Mouse (Mus musculus): ENCODE measurements around the gene Gimap7. TPM values are rescaled to one million over a fixed set of nuclear protein-coding genes. Genes with fewer than 3 reads are reported as not detected.

Gene Gimap7
- total RNA-seq, 2 experiments from 2014 or later, result not detected

DNA sequence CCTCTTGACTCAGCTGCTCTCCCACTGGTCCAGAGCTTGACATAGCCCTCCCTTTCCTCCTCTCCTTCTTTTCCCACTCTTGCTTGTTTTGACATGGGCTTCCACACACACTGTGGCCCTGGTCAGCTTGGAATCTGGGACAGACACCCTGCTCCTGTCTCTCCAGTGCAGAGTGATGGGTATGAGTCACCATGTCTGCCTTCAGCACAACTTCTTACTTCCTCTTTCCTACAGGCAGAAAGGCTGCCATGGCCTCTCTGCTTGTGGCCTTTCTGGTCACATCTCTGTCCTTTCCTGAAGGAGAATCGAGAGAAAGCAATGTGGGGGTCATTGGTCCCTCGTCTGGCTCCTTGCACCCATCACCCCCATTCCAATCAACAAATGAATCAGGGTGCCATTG lies 31.3 kb upstream of the Gimap7 start:
- intact Hi-C loops (cut with DNase I), result no loop called here
- no peak for DNase-seq (ENCODE audit: low spot score in 2 of 2)

DNA sequence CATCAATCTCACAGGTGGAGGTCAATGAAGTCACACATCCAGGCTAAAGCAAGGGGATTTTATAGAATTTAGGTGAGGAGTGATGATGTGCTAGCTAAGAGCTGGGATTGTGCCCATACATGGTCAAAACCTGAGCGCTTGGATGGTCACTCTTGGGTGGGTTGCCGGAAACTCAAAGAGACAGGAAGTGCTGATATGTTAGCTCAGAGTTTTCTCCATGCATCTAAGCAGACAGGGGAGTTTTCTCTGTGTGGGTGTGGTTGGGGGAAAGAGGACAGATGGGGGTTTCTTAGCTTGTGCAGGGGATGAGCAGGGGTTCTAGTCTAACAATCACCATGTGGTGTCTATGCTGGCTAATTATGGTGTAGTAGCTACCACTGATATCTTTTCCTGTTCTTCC lies 29.1 kb upstream of the Gimap7 start:
- intact Hi-C loops (cut with DNase I), result no loop called here
- DNase-seq (ENCODE audit: low spot score in 2 of 2), result no peak

DNA sequence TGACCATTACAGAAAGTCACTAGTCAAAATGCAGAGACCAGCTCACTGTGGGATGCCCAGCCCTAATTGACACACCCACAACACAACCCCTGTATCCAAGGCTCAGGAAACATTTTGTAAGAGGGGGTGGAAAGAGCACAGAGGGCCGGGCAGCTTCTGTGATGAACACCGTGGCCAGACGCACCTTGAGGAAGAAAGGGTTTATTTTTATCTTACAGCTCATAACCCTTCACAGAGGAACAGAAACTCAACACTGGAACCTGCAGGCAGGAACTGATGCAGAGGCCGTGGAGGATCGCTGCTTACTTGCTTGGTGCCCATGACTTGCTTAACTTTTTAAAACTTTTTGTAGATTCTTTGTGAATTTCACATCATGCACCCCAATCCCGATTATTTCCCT lies 25.5 kb upstream of the Gimap7 start:
- DNase-seq (ENCODE audit: low spot score in 2 of 2), result no peak
- intact Hi-C loops (cut with DNase I), result no loop called here

DNA sequence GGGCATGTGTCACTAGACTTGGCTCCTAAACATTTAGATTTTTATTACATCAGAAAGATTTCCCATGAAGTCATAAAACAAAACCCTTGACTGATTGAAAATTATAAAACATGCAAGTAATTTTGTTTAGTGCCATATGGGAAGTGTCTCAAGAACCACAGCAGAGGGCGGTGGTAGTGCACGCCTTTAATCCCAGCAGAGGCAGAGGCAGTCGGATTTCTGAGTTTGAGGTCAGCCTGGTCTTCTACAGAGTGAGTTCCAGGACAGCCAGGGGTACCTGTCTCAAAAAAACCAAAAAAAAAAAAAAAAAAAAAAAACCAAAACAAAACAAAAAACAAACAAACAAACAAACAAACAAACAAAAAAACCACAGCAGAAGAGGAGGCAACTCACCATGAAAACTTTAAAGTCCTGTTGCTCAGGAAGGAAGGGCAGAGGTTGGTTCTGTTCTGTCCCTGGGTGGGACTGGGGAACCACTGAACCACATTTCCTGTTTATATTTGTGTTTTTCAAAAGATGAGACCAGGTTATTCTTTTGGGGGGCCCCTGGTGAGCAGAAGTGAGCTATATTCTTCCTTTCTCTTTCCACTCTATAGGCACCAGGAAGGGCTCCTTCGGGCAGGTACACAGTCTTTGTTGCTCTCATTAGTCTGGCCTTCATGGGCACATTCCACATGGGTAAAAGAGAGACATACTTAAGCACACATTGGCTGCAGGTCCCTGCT lies 21.4 kb upstream of the Gimap7 start:
- DNase-seq (ENCODE audit: low spot score in 2 of 2), result no peak
- intact Hi-C loops (cut with DNase I), result no loop called here

DNA sequence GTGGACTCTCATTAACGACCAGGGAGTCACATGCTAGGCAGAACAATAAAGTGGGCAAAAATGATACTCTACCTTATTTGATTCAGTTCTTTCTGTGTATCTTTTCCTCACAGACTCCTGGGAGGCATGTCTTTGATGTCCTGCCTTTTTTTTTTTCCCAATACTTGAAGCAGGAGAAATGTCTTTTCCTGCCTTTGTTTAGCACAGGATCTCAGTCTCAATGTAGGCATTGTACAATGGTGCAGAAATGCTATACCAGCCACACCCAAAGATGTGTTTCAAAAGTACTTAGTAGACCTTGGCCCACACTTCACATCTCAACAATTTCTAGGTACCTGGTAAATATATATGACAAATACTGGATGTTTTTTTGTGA lies 20.9 kb upstream of the Gimap7 start:
- no peak for DNase-seq (ENCODE audit: low spot score in 2 of 2)
- intact Hi-C loops (cut with DNase I), result no loop called here

DNA sequence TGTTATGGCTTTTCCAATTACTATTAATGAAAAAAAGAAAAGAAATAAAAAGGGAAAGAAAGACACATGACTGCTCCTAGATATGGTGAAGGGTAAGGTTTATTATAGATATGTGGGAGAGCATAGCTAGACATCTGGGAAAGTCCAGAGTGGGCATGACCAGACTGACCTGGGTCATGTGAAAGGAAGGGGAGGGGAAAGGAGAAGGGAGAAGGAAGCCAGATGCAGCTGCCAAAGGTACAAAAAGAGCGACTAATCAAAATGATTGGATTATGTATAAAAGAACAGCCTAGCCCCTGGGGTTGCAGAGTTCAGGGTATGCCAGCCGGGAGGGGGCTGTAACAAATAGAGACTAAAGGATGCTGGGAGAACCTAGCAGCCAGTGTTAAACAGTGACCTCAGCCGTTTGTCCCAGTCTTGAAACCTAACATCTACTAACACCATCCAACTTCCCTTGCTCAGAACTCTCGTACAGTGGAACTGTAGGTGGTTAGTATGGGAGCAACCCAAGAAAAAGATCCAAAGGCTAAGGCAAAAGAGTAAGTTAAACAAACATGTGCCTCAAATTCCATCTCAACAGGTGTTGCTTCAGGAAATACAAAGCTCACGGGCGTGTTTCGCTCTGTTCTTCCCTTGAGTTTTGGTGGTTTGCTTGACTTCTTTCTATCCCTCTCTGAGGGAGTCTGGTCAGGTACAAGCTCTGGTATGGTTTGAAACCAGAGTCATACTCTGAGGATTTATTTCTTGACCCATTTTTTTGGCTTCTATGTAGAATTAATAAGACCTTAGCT lies 20.2 kb upstream of the Gimap7 start:
- DNase-seq (ENCODE audit: low spot score in 2 of 2), result no peak
- intact Hi-C loops (cut with DNase I), result no loop called here

DNA sequence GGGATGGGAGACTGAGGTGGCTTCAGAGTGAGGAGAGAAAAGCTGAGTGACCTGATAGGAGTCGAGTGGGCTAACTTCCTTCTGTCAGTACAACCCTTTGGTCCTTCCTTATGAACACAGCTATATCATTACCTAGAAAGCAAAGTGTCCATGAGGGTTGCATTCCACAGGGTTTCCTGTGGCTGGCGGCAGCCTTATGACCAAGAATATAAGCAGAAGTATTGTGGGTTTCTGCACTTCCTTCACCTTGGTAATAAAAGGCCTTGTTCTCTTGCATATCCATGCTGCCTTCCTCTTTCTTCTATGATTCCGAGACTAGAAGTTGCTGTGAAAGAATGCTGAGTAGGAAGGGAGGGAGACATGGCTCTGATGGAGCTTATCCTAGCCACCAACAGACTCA lies 19.5 kb upstream of the Gimap7 start:
- no peak for DNase-seq (ENCODE audit: low spot score in 2 of 2)
- intact Hi-C loops (cut with DNase I), result no loop called here

DNA sequence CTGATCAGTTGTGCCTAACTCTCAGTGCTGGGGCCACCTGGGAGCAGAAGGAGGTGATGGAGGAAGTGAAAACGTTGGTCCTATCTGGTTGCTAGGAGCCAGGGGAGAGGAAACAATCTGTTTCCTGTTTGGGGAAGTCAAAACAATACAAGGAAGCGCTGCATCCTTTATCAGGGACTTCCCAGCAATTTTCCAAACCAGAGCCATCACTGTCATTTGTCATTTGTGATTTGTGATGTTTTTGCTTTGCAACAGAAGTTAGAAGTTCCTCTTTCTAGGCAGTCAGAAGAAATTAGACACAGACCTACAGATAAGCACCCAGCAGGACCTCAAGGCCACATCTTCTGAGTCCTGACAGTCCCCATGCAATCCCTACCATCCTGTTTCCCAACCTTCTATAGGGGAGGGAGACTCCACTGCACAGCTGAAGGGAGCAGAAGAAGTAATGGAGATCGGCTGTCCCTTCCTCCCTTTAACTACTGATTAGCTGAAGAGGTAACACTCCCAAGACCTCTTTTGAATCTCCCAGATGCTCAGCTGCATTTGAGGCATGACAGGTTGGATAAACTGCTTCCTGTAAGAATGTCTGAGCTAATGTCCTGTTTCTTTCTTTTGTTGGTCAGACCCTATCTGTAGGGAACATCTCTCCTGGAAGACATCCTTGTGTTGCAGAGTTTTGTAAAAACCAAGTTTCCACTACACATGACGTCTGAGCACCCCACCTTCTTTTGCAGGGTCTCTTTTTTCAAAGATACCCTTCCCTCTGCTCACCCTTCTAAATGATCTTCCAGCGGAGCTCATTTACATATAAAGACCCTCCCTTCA lies 18.0 kb upstream of the Gimap7 start:
- no peak for DNase-seq (ENCODE audit: low spot score in 2 of 2)
- intact Hi-C loops (cut with DNase I), result no loop called here

DNA sequence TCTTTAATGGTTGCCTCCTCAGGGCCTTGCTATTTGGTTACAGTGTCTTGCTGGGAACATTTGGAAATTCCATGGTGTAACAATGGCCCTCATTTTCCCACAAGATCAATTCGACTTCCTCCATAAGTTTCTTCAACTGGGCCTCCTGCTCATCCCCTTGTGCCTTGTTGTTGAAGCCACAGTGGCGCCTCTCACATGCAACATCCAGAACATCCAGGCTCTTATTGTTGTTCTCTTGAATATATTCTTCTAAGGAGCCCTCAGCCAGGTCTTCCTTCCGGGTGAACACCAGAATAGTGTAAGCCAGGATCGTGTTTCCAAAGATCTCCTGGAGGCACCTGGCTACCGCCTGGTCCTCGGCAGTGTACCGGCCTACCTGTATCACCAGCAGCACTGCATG lies 16.3 kb upstream of the Gimap7 start:
- DNase-seq (ENCODE audit: low spot score in 2 of 2), result no peak
- intact Hi-C loops (cut with DNase I), result no loop called here

DNA sequence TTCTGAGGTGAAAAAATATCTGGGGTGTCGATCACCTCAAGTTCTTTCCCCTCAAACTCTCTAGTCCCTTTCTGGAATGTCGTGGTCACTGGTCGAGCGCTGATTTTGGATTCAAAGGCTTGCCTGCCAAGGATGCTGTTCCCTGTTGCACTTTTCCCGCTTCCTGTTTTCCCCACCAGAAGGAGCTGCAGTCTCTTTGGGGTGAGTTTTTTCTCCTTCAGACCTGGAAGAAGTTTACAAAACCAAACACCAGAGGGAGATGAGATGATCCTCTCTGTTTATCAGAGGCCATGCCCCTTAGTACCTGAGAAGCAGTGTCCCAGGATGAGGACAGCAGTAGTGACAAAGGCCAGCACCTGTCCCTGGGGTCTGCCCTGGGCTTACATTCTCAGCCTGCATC lies 15.8 kb upstream of the Gimap7 start:
- no peak for DNase-seq (ENCODE audit: low spot score in 2 of 2)
- intact Hi-C loops (cut with DNase I), result no loop called here

DNA sequence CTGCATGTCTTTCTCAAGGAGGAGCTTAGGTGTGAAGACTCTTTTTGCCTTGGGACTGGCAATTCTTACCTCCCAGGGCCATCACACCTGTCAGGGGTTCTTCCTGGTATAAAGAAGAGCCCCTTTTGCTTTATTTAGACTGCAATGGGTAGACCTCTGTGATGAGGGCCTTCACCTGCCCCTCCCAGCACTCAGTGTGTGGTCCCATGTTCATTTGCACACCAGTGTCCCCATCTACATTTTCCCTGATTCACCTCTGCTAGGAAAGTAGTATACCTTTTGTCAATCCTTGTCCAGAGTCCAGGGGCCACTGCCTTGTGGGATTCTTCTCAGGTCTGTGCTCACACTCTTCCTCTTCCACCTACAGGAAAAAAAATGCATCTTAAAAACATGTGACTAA lies 14.3 kb upstream of the Gimap7 start:
- intact Hi-C loops (cut with DNase I), result no loop called here
- no peak for DNase-seq (ENCODE audit: low spot score in 2 of 2)

DNA sequence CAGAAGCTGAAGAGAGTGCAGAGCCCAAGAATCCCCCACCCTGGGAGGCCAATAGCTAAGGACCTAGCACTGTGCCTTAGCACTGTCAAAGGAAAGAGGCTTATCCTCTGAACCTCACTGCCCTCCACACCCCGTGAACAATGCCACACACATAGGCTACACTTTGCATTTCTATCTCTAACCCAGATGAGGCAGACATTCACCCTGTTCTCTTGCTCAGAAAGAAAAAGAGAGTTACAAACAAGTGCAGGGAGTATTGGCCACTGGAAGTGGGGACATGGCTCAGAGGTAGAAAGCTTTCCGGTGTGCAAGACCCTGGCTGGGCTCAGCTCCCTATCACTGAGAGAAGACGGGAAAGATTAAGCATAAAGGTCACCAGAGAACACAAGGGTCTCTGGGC lies 12.3 kb upstream of the Gimap7 start:
- intact Hi-C loops (cut with DNase I), result no loop called here
- no peak for DNase-seq (ENCODE audit: low spot score in 2 of 2)

DNA sequence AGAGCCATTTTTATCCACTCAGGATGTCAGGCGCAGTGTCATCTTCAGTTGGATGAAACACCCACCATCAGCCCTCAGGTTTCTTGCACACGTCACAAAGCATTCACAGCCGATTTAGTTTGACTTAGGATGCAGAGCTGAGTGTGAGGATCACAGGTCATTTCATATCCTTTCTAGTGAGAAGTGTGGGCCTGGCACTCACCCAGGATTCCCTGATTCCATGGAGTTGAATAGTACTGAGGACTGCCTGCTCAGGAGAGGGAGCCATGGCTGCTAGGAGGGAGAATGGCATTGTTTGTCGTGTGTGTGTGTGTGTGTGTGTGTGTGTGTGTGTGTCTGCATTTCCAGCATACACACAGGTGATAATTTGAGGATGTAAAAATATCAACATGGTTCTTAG lies 1.9 kb downstream of the Gimap7 start:
- DNase-seq (ENCODE audit: low spot score in 2 of 2), result no peak
- intact Hi-C loops (cut with DNase I), result no loop called here

DNA sequence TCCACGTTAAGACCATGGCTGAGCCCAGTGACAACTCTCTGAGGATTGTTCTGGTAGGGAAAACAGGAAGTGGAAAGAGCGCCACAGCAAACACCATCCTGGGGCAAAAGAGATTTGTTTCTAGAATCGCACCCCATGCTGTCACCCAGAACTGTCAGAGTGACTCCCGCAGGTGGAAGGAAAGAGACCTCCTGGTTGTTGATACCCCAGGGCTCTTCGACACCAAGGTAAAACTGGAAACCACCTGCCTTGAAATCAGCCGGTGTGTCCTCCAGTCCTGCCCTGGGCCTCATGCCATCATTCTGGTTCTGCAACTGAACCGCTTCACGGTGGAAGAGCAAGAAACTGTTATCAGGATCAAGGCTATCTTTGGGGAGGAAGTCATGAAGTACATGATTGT lies 5.0 kb downstream of the Gimap7 start:
- intact Hi-C loops (cut with DNase I), result no loop called here
- no peak for DNase-seq (ENCODE audit: low spot score in 2 of 2)

DNA sequence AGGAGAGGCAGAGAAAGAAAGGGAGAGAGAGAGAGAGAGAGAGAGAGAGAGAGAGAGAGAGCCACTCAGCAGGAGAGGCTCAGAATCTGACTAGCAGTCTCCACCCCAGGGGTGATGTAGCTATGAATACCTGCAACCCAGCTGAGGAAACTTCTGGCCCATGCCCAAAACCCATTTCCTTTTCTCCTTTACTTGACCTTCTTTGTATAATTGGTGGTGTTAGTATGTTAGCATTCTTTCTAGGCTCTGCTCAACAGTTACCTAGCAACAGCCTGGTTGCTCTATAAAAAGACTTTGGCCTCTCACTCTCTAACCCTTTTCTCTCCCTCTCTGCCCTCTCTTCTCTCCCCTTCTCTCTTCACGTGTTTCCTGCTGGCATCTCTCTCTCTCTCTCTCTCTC lies 7.1 kb downstream of the Gimap7 start:
- peak in 1 of 2 experiments; percentile 9 for DNase-seq (ENCODE audit: low spot score in 2 of 2)
- intact Hi-C loops (cut with DNase I), result no loop called here

DNA sequence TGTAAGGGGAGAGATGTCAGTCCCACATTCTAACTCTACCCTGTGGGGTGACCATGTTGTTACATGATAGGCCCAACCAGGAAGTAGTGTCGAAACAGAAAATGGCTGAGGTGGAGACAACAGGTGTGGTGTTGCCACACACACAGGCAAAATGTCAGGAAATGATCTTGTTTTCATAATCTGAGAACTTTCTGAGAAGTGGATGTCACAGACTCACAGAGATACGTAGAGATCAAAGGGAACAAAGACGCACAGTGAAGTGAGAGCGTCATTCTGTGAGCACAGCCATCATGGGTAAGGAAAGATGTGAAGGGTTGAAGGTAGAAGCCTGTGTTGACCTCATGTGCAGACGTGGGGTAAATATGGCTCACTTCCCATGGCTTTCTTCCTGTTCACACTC lies 9.3 kb downstream of the Gimap7 start:
- no peak for DNase-seq (ENCODE audit: low spot score in 2 of 2)
- intact Hi-C loops (cut with DNase I), result no loop called here

DNA sequence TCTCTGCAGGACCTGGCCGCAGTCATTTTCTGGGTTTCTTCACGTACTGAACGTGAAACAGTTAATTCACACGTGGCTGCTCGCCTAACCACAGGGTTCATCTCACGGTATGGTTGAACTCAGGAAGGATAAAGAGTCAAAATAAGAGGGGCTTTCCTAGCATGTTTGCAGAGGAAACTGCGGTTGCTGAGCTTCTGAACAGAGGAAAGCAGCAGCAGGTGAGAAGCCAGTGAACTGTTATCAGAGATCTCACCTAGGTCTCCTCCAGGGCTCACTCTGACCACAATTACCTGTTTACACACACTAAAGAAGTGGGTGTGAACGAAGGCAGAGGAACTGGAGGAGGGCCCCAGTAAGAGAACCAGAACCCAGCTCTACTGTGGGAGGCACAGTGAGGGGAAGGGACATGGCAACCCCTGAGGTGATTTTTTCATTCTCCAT lies 14.5 kb downstream of the Gimap7 start:
- DNase-seq (ENCODE audit: low spot score in 2 of 2), result no peak
- intact Hi-C loops (cut with DNase I), result no loop called here

DNA sequence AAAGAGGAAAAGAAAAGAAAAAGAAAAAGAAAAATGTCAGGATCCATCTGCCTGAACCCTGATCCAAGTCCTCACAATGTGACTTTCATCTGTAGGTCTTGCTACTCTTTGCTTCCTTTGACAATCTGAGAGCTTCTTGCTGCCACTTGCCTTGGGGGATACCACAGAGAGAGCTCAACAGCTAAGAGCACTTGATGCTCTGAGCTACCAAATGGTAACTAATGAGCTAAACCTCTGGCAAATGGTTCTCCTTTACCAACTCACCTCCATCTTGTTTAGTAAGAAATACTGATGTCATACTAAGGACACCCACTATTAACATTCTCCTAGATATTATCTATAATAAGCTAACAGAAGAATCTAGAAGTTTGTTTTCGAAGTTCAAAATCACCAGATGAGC lies 15.2 kb downstream of the Gimap7 start:
- intact Hi-C loops (cut with DNase I), result no loop called here
- DNase-seq (ENCODE audit: low spot score in 2 of 2), result no peak

DNA sequence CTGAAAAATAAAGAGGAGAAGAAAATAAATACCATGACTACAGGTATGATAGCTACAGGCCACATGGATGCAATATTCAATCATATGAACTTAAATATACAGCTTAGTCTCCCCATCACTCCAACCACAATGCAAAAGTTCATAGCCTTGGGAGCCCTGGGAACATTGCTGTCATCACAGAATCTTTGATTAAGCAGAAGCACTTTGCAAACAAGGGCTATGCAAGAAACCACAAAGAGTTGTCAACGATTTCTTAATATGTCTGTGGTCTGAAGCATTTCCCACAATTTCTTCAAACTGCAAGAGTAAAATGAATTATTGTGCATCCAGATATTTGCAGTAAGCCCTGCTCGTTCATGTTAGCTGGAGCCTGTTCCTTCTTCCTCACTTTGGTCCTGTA lies 18.6 kb downstream of the Gimap7 start:
- intact Hi-C loops (cut with DNase I), result no loop called here
- DNase-seq (ENCODE audit: low spot score in 2 of 2), result no peak

DNA sequence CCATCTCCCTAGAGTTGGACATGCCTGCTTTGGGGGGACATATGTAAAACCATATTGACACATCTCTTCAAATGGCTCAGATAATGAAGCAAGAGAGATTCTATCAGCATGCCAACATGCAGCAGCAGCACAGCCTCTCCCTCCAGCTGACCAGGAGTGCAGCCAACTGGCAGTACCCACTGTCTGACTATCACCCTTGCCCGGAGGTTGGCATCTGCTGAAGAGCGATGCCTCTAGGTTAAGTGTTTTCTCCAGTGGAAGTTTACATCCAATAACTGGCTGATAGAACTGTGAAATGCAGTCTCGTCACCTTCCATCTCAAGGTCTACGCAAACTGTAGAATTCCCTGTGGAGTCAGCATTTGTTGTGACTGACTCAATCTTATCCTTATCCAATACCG lies 19.3 kb downstream of the Gimap7 start:
- DNase-seq (ENCODE audit: low spot score in 2 of 2), result no peak
- intact Hi-C loops (cut with DNase I), result no loop called here
